Mouse (Mus musculus) megakaryocyte, embryonic 14.5 days (primary cell): ENCODE data around the gene Pax8. TPM values are rescaled to one million over a fixed set of nuclear protein-coding genes. Genes with fewer than 3 reads are reported as not detected.

Source experiments
- H3K27me3 ChIP-seq: replicated peaks from 2 replicates; pipeline ENCODE3; 2012; ENCODE audit warnings: inconsistent platforms
- H3K36me3 ChIP-seq: replicated peaks from 2 replicates; pipeline ENCODE3; 2012; ENCODE audit warnings: low read length, inconsistent platforms, mixed read lengths
- H3K4me1 ChIP-seq: 2 replicates; pipeline ENCODE4 v1.6.1; 2012; ENCODE audit warnings: inconsistent platforms
- H3K4me3 ChIP-seq: replicated peaks from 2 replicates; pipeline ENCODE3; 2012; ENCODE audit warnings: moderate library complexity, mild to moderate bottlenecking, inconsistent platforms
- H3K9me3 ChIP-seq: 2 replicates; pipeline ENCODE4 v1.6.1; 2012; ENCODE audit warnings: inconsistent platforms
- FLI1 ChIP-seq: IDR thresholded peaks from 2 replicates; pipeline ENCODE4 v1.6.1; 2012; ENCODE audit warnings: low read length, inconsistent platforms, mixed read lengths
- GATA1 ChIP-seq: IDR thresholded peaks from 3 replicates; pipeline ENCODE4 v1.6.1; 2012; ENCODE audit warnings: mixed read lengths, low read length, inconsistent platforms, borderline replicate concordance
- polyA plus RNA-seq: library from polyadenylated mRNA; stranded (reverse); fragments of >175 nt; gene quantifications from 2 replicates; pipeline ENCODE4 v1.2.3, GENCODE M21; 2012; ENCODE audit warnings: low replicate concordance; ENCODE audit not compliant: insufficient read depth

The Pax8 gene
- polyA plus RNA-seq, 1 experiment = not detected

GRCm38 (mm10) chr2:24421211-24421863 is 54.1 kb downstream of the Pax8 start:
- no peak overlapping the region for H3K4me3 ChIP-seq
- no peak for TF ChIP-seq FLI1
- no peak for TF ChIP-seq GATA1
- H3K9me3 ChIP-seq = no peaks in the 10 kb centered on the region; the same call in 1 of the 2 replicates
- H3K27me3 ChIP-seq = peaks cover 29% of the 10 kb centered on the region
- no peaks in the 10 kb centered on the region for H3K36me3 ChIP-seq
- H3K4me1 ChIP-seq = peaks cover 17% of the 10 kb centered on the region; the same call in 1 of the 2 replicates

GRCm38 (mm10) chr2:24417564-24417963 is 57.8 kb downstream of the Pax8 start:
- TF ChIP-seq FLI1 (no peak), GATA1 (no peak)
- Histone ChIP-seq H3K4me3 (no peak overlapping the region), H3K4me1 (peaks cover 9% of the 10 kb centered on the region; the same call in 1 of the 2 replicates), H3K9me3 (no peaks in the 10 kb centered on the region; the same call in 1 of the 2 replicates), H3K27me3 (peaks cover 37% of the 10 kb centered on the region), H3K36me3 (no peaks in the 10 kb centered on the region)

- Histone ChIP-seq H3K4me1 (peaks cover 9% of the 10 kb centered on the region; the same call in 1 of the 2 replicates), H3K9me3 (no peaks in the 10 kb centered on the region; the same call in 1 of the 2 replicates), H3K4me3 (no peak overlapping the region), H3K36me3 (no peaks in the 10 kb centered on the region), H3K27me3 (peaks cover 37% of the 10 kb centered on the region)
- TF ChIP-seq GATA1 (no peak), FLI1 (no peak)
Observed at GRCm38 (mm10) chr2:24417106-24417505, 58.3 kb downstream of the Pax8 start.

GRCm38 (mm10) chr2:24416668-24417067 is 58.7 kb downstream of the Pax8 start:
- Histone ChIP-seq H3K4me3 (no peak overlapping the region), H3K27me3 (peaks cover 37% of the 10 kb centered on the region), H3K9me3 (no peaks in the 10 kb centered on the region; the same call in 1 of the 2 replicates), H3K4me1 (peaks cover 10% of the 10 kb centered on the region), H3K36me3 (no peaks in the 10 kb centered on the region)
- TF ChIP-seq GATA1 (no peak), FLI1 (no peak)

GRCm38 (mm10) chr2:24413677-24414076 is 61.7 kb downstream of the Pax8 start:
- TF ChIP-seq FLI1 (no peak), GATA1 (no peak)
- Histone ChIP-seq H3K27me3 (peaks cover 28% of the 10 kb centered on the region), H3K4me1 (peaks cover 12% of the 10 kb centered on the region), H3K36me3 (peaks cover 25% of the 10 kb centered on the region), H3K4me3 (no peak overlapping the region), H3K9me3 (no peaks in the 10 kb centered on the region)

- TF ChIP-seq FLI1 (no peak), GATA1 (no peak)
- Histone ChIP-seq H3K4me3 (no peak overlapping the region), H3K9me3 (no peaks in the 10 kb centered on the region)
Observed at GRCm38 (mm10) chr2:24413172-24413571, 62.2 kb downstream of the Pax8 start.

GRCm38 (mm10) chr2:24409166-24409565 is 66.2 kb downstream of the Pax8 start:
- Histone ChIP-seq H3K36me3 (peaks cover 70% of the 10 kb centered on the region), H3K27me3 (peaks cover 8% of the 10 kb centered on the region), H3K4me3 (no peak overlapping the region), H3K9me3 (no peaks in the 10 kb centered on the region), H3K4me1 (peaks cover 7% of the 10 kb centered on the region; the same call in 1 of the 2 replicates)
- TF ChIP-seq FLI1 (no peak), GATA1 (no peak)

More at GRCm38 (mm10) chr2:24413172-24413571, 62.2 kb downstream of the Pax8 start:
- H3K36me3 ChIP-seq = peaks cover 30% of the 10 kb centered on the region
- H3K4me1 ChIP-seq = peaks cover 12% of the 10 kb centered on the region
- H3K27me3 ChIP-seq = peaks cover 27% of the 10 kb centered on the region

- H3K36me3 ChIP-seq = peaks cover 83% of the 10 kb centered on the region
- H3K27me3 ChIP-seq = no peaks in the 10 kb centered on the region
- no peaks in the 10 kb centered on the region for H3K9me3 ChIP-seq
Observed at GRCm38 (mm10) chr2:24407701-24408485, 67.5 kb downstream of the Pax8 start.

GRCm38 (mm10) chr2:24405345-24406012 is 69.9 kb downstream of the Pax8 start:
- TF ChIP-seq FLI1 = no peak
- TF ChIP-seq GATA1 = no peak
- Histone ChIP-seq H3K27me3 (no peaks in the 10 kb centered on the region), H3K36me3 (peaks cover 99% of the 10 kb centered on the region), H3K4me3 (no peak overlapping the region), H3K9me3 (no peaks in the 10 kb centered on the region), H3K4me1 (0 out of 2 replicates have a peak, but pooled peaks cover 7% of the 10 kb centered on the region)

More at GRCm38 (mm10) chr2:24407701-24408485, 67.5 kb downstream of the Pax8 start:
- no peak for TF ChIP-seq GATA1
- no peak for TF ChIP-seq FLI1
- Histone ChIP-seq H3K4me3 (no peak overlapping the region), H3K4me1 (peaks cover 10% of the 10 kb centered on the region; the same call in 1 of the 2 replicates)
